Mouse (Mus musculus) liver, embryonic 16.5 days (tissue): ENCODE results near the gene Tceanc2. TPM values are rescaled to one million over a fixed set of nuclear protein-coding genes. Genes with fewer than 3 reads are reported as not detected.

Source experiments
- ATAC-seq: fragments of 200-750 bp; cut with Nextera tagmentation; 2 replicates; pipeline ENCODE4 v1.8.0; 2017; ENCODE audit warnings: low read depth, mild to moderate bottlenecking, moderate number of reproducible peaks, moderate library complexity
- H3K27ac ChIP-seq: fragments of 300-500 bp; sonication (generic); 2 replicates; pipeline ENCODE4 v1.5.1; 2014; ENCODE audit warnings: mild to moderate bottlenecking, low read length
- H3K27me3 ChIP-seq: fragments of 300-500 bp; sonication (generic); 2 replicates; pipeline ENCODE4 v1.6.1; 2014; ENCODE audit warnings: low read depth, low read length, mixed read lengths; ENCODE audit not compliant: control insufficient read depth, insufficient read depth
- H3K36me3 ChIP-seq: fragments of 300-500 bp; sonication (generic); 2 replicates; pipeline ENCODE4 v1.6.1; 2014; ENCODE audit warnings: mild to moderate bottlenecking; ENCODE audit not compliant: control insufficient read depth, insufficient read depth
- H3K4me1 ChIP-seq: fragments of 300-500 bp; sonication (generic); 2 replicates; pipeline ENCODE4 v1.6.1; 2014; ENCODE audit warnings: low read depth, low read length, mixed read lengths; ENCODE audit not compliant: control insufficient read depth
- H3K4me2 ChIP-seq: fragments of 300-500 bp; sonication (generic); 2 replicates; pipeline ENCODE4 v1.6.1; 2014; ENCODE audit warnings: low read depth, low read length, mixed read lengths
- H3K4me3 ChIP-seq: fragments of 300-500 bp; sonication (generic); 2 replicates; pipeline ENCODE4 v1.5.1; 2014; ENCODE audit warnings: low read depth, mild to moderate bottlenecking, low read length
- H3K9ac ChIP-seq: fragments of 300-500 bp; sonication (generic); 2 replicates; pipeline ENCODE4 v1.6.1; 2014; ENCODE audit warnings: low read depth, low read length
- H3K9me3 ChIP-seq: fragments of 300-500 bp; sonication (generic); replicated peaks from 2 replicates; pipeline ENCODE4 v1.6.1; 2016; ENCODE audit warnings: low read length; ENCODE audit not compliant: control insufficient read depth
- WGBS: fragments of 180-500 bp; shearing (Covaris S2); extraction: QIAGEN DNeasy Blood & Tissue Kit; methylation state at CpG from one replicate; pipeline ENCODE4 v1.1.7; 2014; ENCODE audit not compliant: insufficient replicate concordance; 5-methylcytosine and 5-hydroxymethylcytosine counted together
- polyA plus RNA-seq: library from polyadenylated mRNA; unstranded; fragments of >200 nt; fragmentation: Nextera tagmentation; extraction: Ambion mirVana; gene quantifications from 2 replicates; pipeline ENCODE4 v1.2.1, GENCODE M21; 2015

Gene Tceanc2
- polyA plus RNA-seq, 1 experiment from 2014 or later, result 19.8 TPM

DNA sequence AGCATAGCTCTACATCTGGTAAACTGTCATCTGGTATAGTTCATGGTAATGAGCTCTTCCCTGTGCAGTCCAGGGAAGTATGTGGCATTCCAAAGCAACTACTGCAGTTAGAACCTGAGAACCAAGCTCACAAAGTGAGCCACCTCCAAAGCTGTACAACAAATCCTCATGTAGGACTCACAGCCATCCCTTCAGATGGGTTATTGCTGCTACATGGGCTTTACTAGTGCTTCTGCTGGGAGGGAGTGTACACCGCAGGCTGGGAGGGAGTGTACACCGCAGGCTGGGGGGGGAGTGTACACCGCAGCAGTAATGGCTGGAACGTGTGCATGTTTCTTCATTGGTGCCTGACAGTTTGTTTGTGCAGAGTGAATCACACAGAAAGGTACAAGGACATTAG, 4.3 kb upstream of the Tceanc2 start:
- no peaks in the 10 kb centered on the region for H3K27me3 ChIP-seq
- no peak overlapping the region for H3K9ac ChIP-seq
- H3K9me3 ChIP-seq, result no peaks in the 10 kb centered on the region
- H3K4me2 ChIP-seq, result peak overlapping the region; percentile 7; the same call in 1 of the 2 replicates
- H3K36me3 ChIP-seq, result peaks cover 10% of the 10 kb centered on the region
- peaks cover 30% of the 10 kb centered on the region for H3K4me1 ChIP-seq
- ATAC-seq, result no peak
- H3K27ac ChIP-seq, result peak overlapping the region; percentile 82
- WGBS, result 44% methylated on average over 4 of the region's 4 CpGs
- no peak overlapping the region for H3K4me3 ChIP-seq

DNA sequence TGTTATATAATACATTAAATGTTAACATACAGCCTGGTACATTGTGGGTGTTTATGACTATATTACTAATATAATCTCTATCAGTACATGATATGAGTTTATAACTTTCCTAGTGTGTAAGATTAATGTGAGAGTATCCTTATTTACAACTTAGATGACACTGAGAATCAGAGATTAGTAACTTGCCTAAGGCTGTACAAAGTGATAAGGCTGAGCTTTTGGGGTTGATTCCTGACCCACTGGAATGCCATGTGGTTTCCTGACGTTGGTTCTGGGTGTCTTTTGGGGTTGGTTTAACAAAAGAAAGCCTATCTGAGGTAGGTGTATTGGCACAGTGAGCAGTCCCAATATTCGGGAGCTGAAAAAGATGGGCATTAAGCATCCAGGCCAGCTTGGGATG, 3.9 kb upstream of the Tceanc2 start:
- peak overlapping the region; percentile 82 for H3K27ac ChIP-seq
- H3K4me3 ChIP-seq, result no peak overlapping the region
- peaks cover 8% of the 10 kb centered on the region for H3K36me3 ChIP-seq
- H3K4me2 ChIP-seq, result peak overlapping the region; percentile 10; the same call in 1 of the 2 replicates
- H3K4me1 ChIP-seq, result peaks cover 30% of the 10 kb centered on the region
- WGBS, result 23% methylated on average over 2 of the region's 2 CpGs
- no peaks in the 10 kb centered on the region for H3K9me3 ChIP-seq
- no peak overlapping the region for H3K9ac ChIP-seq
- H3K27me3 ChIP-seq, result no peaks in the 10 kb centered on the region
- ATAC-seq, result no peak

DNA sequence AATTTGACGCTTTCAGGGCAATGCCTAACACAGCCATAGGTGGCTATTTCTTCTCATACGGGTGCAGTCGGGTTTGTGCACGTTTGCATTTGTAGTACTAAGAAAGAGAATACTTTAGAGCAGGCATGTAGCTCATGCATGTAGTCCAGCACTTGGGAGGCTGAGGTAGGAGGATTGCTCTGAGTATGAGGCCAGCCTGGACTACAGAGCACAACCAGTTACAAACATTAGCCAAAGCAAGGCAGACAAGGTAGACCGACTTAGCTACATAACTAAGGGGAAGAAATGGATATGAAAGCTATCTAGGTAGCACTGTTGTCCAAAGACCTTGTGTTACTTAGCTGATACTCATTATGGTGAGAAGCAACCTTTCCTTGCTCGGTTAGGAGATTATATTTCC, 3.0 kb upstream of the Tceanc2 start:
- no peak overlapping the region for H3K9ac ChIP-seq
- no peak overlapping the region for H3K4me3 ChIP-seq
- ATAC-seq, result no peak
- H3K36me3 ChIP-seq, result peaks cover under 1% of the 10 kb centered on the region; the same call in 1 of the 2 replicates
- H3K4me1 ChIP-seq, result peaks cover 37% of the 10 kb centered on the region
- 42% methylated on average over 6 of the region's 6 CpGs for WGBS
- no peak overlapping the region for H3K4me2 ChIP-seq
- H3K9me3 ChIP-seq, result no peaks in the 10 kb centered on the region
- no peaks in the 10 kb centered on the region for H3K27me3 ChIP-seq
- peak overlapping the region; percentile 29 for H3K27ac ChIP-seq

DNA sequence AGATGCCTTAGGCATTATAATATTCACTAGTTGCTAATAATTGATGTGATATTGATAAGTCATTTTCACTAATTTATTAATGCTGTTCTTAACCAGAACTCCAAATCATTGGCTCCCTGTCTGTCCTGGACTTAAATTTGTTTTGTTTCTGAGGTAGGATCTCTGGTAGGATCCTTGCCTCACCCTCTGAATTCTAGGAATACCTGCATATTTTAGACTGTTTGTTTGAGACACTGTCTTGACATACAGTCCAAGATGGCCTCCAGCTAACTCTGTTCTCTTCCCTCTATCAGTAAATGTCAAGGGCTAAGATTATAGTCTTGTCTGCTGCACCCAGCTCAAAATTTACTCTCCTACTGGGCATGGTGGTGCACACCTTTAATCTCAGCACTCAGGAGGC, 1.8 kb upstream of the Tceanc2 start:
- Histone ChIP-seq H3K4me2 (peak overlapping the region; percentile 87), H3K36me3 (no peaks in the 10 kb centered on the region), H3K27me3 (no peaks in the 10 kb centered on the region), H3K27ac (no peak overlapping the region), H3K4me3 (no peak overlapping the region), H3K9me3 (no peaks in the 10 kb centered on the region), H3K9ac (no peak overlapping the region), H3K4me1 (peaks cover 40% of the 10 kb centered on the region)
- ATAC-seq, result no peak

DNA sequence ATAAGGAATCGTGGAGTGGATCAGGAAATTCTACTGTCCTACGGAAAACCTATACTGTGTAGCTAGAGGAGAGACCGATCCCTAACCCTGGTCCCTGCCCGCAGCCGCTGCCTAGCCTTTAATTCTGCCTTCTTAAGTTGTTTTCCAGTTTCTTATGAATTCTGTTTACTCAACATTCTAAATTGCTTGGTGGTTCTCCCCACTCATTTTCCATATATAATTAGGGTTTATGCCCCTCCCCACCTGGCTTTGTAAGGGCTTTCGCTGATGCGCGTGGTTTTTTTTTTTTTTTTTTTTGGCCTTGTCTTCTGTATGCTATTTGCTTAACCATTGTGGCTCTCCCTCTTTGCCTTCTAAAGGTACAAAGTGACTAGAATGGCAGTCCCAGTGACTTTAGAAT, 645 bp upstream of the Tceanc2 start:
- peaks cover 40% of the 10 kb centered on the region for H3K4me1 ChIP-seq
- ATAC-seq, result no peak
- 1% methylated on average over 8 of the region's 8 CpGs for WGBS

DNA sequence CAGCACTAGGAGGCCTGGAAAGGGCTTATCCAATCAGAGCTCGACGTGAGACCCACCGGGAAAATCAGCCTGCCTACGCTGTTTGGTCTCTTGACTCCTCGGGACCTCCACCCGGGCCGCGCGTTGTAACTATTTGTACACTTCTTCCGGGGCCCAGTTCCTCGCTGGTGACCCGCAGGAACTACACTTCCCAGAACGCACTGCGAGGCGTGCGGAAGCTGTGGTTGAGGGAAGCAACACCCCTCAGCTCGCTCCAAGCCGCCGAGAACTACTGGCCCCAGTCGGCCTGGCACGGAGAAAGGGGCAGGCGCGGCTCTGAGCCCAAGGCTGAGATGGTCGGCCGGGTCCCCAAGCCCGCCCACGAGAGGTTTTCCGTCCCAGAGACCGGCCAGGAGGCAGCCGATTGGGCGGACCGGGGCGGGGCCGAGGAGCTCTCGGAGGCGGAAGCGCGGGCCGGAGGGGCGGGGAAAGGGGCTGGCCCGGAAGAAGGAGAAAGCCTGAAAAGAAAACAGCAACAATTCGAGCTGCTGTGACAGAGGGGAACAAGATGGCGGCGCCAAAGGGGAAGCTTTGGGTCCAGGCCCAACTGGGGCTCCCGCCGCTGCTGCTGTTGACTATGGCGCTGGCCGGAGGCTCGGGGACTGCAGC, 610 bp downstream of the Tceanc2 start, which contains the start of gene Tmem59:
Gene Tmem59, plus strand, starts transcription at position 218 of the 648 bp plus-strand sequence.
- peak within 1 kb of the TSS; percentile 98 for H3K9ac ChIP-seq
- H3K9me3 ChIP-seq, result no peaks in the 10 kb centered on the region
- H3K27me3 ChIP-seq, result no peaks in the 10 kb centered on the region
- peak within 1 kb of the TSS; percentile 97 for H3K4me3 ChIP-seq
- H3K4me1 ChIP-seq, result peaks cover 39% of the 10 kb centered on the region
- under 1% methylated on average over 49 of the region's 49 CpGs for WGBS
- peaks cover 5% of the 10 kb centered on the region for H3K36me3 ChIP-seq
- H3K27ac ChIP-seq, result peak within 1 kb of the TSS; percentile 100
- ATAC-seq, result peak; percentile 88
- peak within 1 kb of the TSS; percentile 87 for H3K4me2 ChIP-seq

More for the DNA sequence above, 645 bp upstream of the Tceanc2 start:
- Histone ChIP-seq H3K9me3 (no peaks in the 10 kb centered on the region), H3K27ac (peak overlapping the region; percentile 100), H3K4me3 (peak overlapping the region; percentile 97), H3K36me3 (peaks cover 4% of the 10 kb centered on the region; the same call in 1 of the 2 replicates), H3K9ac (peak overlapping the region; percentile 98), H3K4me2 (peak overlapping the region; percentile 87), H3K27me3 (no peaks in the 10 kb centered on the region)

DNA sequence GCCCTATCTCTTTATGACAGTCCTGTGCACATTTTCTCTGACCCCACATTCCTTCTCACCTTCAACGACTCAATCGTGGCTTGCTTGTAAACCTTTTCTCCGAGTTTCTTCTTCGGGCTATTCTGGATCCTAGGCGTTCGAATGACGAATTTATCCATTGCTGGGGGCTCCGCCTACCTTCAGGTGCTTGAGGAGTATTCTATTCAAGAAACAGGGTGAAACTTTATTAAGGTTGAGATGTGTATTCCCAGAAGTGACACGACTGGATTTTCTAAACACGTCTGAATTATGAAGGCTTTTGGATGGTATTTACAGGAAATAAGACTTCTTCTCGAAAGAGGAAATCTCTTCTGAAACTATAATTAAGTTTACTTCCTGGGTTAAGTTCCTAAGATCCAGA, 1.4 kb downstream of the Tceanc2 start:
- H3K36me3 ChIP-seq, result peaks cover 10% of the 10 kb centered on the region
- H3K9ac ChIP-seq, result peak overlapping the region; percentile 98
- H3K27ac ChIP-seq, result peak overlapping the region; percentile 100
- 20% methylated on average over 11 of the region's 11 CpGs for WGBS
- no peaks in the 10 kb centered on the region for H3K27me3 ChIP-seq
- peak overlapping the region; percentile 65 for H3K4me2 ChIP-seq
- H3K4me3 ChIP-seq, result peak overlapping the region; percentile 97
- no peaks in the 10 kb centered on the region for H3K9me3 ChIP-seq
- peaks cover 31% of the 10 kb centered on the region for H3K4me1 ChIP-seq
- ATAC-seq, result no peak

DNA sequence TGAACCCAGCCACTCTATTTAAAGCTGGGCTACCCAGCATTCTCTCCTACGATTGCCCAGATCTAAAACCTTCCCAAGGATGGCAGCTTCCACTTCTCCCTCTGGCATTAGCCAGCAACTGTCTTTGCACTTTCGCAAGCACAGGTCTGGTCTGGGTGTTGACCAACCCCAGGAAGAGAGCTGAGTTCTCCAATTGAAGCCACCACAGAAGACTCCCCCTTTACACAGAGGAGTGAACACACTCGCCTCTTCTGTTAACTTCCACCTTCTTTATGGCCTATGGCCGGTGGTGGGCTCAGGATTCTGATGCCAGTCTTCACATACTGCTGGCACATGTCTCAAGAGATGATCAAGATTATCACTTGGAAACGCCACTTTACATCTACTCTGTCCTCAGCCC, 11.1 kb downstream of the Tceanc2 start:
- Histone ChIP-seq H3K27ac (no peak overlapping the region), H3K9me3 (no peaks in the 10 kb centered on the region), H3K36me3 (peaks cover 7% of the 10 kb centered on the region), H3K4me1 (no peaks in the 10 kb centered on the region), H3K27me3 (no peaks in the 10 kb centered on the region), H3K4me3 (no peak overlapping the region), H3K9ac (no peak overlapping the region), H3K4me2 (no peak overlapping the region)
- WGBS, result 66% methylated on average over 5 of the region's 5 CpGs
- ATAC-seq, result no peak

DNA sequence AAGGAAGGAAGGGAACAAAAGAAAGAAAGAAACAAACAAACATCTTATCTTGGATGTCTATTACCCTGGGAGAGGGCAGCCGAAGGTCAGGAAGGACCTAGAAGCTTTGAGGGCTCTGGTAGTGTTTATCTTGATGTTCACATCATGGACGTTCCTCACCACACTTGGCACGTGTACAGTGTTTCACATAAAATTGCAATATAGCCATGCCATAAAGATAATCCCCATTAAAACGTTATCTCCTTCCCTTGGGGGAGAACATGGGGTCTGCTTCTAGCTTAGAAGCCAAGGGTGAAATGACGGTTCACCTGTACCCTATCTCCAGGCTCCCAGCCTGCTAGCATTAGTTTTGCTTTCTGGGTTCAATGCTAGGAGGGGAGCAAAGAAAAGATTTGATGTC, 12.2 kb downstream of the Tceanc2 start:
- Histone ChIP-seq H3K9ac (no peak overlapping the region), H3K9me3 (no peaks in the 10 kb centered on the region), H3K27me3 (no peaks in the 10 kb centered on the region), H3K27ac (no peak overlapping the region), H3K36me3 (peaks cover 7% of the 10 kb centered on the region), H3K4me3 (no peak overlapping the region), H3K4me2 (no peak overlapping the region), H3K4me1 (no peaks in the 10 kb centered on the region)
- ATAC-seq, result no peak
- WGBS, result 57% methylated on average over 5 of the region's 5 CpGs
